Mouse (Mus musculus) lung, postnatal 36 days (tissue): ENCODE measurements around the gene Amer3.
A peak's percentile ranks its signal among the peaks of the same experiment; 100 is the strongest.
"Not testable (repeated sequence)": the region's sequence is repeated elsewhere in the genome, so short reads cannot be mapped to it uniquely, and the experiment has no call there.

Experiments
- DNase-seq: peaks from one replicate; pipeline ENCODE4 v3.0.0; 2022; ENCODE audit warnings: mixed read lengths

Amer3 gene

DNA sequence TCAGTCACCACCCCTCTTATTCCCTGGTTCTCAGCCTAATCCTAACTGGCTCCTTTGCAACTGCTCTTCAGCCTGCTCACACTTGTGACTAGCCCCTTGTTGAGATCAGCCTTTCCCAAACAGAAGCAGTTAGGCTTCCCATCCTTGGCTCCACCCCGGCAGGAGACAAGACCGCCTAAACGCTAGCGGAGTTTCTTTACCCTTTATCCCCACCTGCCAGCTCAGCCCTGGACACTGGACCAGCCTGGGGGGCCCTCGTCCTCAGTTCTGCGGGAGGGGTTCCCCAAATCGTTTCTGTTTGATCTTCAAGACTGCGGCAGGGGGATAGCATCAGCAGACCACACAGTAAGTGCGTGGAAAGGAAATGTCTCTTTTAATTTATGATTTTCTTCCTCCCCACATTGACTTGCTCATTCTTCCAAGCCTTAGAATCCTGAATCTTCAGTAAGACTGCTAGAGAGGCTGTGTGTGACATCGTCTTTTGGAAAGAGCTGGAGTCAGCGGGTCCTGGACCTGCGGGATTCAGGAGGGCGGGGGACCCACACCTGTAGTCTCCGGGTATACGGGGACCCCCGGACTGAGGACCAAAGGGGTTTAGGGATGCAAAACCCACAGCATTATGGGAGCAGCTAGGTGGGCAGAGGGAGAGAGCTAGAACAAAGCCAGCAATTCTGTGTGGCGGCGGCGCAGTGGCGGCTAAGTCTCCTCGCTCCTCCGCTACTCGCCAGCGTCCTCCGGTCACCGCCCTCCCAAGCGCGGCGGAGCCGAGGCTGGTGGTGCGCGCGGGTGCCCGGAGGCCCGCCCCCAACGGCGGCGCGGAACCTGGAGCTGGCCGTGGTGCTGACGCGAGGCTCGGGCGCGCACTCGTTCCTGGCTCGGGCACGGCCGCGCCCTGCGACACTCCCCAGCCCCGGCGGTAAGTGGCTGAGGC lies at the start of gene Amer3:
Gene Amer3 (plus strand): TSS at position 807 of the 931 bp plus-strand sequence.
- DNase-seq, result peak; percentile 50

DNA sequence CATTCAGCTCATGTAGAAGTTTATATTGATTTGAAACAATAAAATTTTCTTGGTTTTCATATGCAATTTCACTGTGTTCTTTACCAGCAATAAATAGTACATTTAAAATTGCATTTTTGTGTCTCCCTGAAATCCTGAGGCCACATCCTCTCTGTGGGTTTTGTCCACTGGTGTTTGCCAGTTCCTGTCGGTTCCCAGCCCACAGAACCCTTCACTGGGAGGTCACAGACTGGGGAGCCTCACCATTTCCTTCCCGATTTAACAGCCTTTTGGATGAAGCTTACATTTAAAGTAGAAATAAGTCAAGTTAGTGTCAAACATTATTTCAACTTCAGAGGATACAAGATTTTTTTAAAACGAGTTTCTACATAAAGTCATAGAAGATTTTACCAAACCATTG lies 44.9 kb upstream of the Amer3 start:
- DNase-seq, result not testable (repeated sequence)

DNA sequence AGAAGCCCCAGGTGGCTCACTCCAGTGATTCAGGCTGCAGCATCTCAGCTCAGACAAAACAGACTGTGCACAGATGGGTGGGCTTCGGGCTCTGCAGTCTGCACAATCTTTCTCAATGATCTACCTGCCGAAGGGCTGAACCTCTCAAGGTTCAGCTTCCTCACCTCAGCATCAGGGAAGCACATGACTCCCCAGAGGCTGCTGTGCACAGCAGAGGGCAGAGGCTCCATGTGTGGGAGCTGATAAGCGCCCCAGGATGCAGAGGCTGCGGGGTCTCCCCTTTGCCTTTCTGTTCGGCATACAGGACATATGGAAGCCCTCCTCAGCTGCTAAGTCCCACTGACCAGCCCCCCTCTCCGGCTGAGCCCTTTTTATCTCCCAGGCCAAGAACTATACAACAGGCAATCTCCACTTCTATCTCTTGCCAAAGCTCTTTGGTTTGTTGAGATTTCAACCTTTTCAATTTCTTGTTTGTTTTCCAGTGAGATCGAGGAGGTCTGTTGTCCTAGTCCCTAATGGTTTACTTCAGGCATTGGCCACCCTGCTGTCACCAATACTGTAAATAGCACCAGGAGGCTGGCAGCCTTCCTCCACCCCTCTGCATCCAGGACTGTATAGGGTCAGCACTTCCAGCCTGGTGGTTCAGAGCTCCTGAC lies 44.3 kb upstream of the Amer3 start, which contains the start of gene Cfc1:
Gene Cfc1 (plus strand): TSS at position 606 of the 656 bp plus-strand sequence.
- DNase-seq, result not testable (repeated sequence)

DNA sequence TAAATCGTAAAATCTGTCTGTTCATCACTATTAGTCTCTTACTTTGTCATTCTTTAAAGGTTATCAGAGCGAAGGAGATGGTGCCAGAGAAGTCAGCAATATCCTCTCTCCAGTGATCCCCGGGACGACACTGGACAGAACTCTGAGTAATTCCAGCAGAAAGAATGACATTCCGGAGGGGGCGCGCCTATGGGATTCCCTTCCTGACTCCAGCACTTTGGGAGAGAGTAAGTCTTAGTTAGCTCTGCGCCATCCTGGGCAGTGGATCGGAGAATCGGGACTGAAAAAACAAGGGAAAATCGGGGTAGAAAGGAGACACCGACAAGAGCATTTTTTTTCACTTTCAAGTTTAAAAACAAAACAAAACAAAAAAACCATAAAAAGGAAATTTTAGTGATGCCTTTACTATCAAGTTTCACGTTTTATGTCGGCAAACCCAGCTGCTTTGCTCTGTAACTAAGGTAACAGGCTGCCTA lies 43.1 kb upstream of the Amer3 start:
- no peak for DNase-seq

DNA sequence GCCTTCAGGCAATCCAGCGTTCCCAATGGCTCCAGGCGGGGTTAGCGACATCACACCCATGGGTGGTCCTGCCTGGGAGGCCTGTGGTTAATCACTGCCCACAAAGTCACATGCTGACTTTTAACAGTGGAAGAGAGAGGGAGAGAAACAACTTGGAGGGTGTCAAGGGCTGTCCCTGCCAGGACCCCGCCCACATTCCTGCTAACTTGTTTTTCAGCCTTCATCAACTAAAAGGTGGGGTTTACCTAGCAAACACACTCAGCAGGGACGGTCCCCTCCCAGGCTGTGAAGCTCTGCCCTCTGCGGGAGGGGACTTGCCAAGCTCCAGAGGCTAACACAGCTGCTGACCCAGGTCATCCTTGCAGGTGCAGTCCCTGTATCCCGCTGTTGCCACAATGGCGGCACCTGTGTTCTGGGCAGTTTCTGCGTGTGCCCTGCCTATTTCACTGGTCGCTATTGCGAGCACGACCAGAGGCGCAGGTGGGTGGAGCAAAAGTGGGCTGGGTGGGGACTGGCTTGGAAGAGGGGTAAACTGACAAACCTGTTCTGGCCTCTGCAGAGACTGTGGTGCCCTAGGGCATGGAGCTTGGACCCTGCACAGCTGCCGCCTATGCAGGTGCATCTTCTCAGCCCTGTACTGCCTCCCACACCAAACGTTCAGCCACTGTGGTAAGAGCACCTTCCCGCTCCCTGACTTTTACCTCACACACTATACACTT lies 42.5 kb upstream of the Amer3 start:
- peak; percentile 69 for DNase-seq

DNA sequence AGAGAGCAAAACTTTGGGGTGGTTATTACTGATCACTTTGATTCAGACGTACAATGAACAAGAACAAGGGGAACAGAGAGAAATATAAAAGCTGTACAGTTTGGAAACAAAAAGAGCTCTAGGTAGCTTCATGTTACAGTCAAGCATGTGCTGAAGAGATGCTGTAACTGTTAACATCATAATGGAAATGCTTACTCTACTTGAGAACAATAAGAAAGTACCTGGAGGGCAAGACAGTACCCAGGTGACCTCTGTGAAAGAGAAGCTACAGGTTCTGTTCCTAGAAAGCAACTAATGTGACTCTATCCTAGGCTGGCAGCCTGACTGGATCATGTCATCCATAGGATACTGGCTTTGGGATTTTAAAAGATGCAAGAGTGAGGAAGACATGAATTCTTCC lies 32.4 kb upstream of the Amer3 start:
- no peak for DNase-seq

DNA sequence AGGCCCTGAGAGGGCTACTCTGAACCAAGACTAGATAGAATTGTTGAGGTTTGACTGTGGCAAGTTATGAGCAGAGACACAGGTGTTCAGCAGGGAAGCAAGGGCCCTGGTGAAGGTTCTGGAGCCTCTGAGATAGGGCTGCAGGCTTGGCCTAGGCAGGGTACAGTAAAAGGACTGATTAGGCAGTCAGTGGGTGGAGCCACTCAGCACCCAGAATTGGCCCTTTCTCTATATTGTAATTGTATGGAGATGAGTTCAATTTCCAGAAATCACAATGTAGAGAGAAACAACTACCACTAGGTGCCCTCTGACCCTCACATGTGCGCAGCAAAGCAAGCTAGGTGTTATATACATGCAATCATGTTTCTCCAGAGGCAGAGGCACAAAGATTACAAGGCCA lies 25.8 kb upstream of the Amer3 start:
- no peak for DNase-seq

DNA sequence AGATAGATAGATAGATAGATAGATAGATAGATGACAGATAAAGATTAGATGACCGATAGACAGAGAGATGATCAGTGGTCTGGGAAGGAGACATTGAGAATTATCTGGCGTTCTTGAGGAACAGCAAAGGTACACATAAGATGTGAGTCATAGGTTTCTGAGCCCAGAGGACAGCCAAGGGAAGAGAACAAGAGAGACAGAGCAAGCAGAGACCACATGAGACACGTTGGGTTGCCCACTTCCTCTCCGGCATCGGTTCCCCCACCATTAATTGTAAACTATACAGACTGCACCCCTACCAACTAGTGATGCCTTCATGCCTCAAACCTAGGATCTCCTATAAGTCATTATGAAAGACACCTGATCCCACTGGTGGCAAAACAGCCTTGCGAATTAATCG lies 25.2 kb upstream of the Amer3 start:
- no peak for DNase-seq

DNA sequence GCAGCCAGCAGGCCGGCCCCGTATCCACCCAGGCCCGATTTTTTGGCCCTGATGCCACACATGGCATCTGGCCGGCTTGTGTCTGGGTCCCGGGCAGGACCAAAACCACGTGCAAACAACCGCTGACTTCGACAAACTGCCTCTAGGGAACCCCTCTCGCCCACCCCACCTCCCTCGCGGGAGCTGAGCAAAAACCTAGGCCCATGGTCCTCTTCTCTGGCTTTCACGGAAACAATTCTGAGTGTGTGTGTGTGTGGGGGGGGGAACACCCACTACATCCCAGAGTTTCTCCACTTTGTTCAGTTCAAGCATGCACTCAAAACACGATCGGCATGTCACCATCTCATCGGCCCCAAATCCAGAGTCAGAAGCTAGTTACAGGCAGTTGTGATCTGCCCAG lies 18.6 kb upstream of the Amer3 start, which contains the start of gene Prss40:
Gene Prss40 (minus strand): TSS at position 101 of the 400 bp plus-strand sequence.
- no peak for DNase-seq

DNA sequence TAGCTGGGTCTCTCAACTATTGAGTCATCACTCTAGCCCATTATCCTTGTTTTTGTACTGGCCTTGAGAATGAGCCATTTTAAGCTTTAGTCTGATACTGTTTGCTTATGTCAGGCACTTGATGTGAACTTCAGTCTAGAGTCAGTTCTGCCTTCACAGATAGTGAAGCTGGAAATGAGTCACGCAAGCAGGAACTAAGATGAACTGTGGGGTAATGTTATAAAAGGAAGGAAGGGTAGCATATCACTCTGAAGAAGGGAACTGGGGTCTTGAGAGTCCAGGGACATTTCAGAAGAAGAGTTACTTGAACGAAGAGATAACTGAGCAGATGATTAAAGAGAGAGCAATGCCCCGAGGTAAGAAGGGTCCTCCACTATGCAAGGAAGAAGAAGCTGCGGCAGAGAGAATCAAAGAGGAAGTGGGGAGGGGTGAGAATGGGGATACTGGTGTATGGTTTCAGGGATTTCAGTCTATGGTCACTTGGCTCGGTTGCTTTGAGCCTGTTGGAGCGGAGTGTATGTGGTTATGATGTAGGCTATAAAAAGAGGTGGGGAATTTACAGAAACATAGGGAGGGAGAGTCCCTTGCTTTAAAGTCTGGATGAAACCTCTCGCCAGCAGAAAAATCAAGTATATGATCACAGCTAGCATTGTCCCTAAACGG lies 14.9 kb upstream of the Amer3 start:
- no peak for DNase-seq

DNA sequence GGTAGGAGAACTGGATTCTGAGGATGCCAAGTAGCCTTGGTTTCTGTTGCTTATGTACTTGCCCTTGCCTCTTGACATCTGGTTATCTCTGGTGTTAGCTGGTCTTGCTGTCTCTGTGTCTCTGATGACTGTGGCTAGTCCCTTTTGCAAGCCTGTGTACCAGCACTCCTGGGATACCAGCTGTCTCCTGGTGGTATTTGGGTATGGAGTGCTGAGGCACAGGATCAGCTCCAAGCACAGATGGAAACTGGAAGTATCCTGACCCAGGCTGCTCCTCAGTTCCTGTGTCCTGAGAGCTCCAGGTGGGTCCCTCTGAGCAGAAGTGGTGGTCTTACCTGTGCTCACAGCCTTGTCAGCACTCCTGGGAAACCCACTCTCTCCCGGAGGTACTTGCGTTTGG lies 11.3 kb upstream of the Amer3 start:
- no peak for DNase-seq

DNA sequence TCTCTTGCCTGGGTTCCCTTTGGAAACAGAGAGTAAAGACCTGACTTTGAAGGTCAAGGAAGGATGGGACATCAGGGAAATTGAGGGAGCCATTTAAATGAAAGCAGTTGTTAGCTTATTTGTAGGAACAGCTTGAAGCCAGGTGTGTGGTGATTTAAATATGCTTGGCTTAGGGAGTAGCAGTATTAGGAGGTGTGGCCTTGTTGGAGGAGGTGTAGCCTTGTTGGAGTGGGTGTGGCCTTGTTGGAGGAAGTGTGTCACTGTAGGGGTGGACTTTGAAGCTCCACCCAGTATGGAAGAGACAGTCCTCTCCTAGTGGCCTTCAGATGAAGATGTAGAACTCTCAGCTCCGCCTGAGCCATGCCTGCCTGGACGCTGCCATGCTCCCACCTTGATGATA lies 9.6 kb upstream of the Amer3 start:
- DNase-seq, result no peak

DNA sequence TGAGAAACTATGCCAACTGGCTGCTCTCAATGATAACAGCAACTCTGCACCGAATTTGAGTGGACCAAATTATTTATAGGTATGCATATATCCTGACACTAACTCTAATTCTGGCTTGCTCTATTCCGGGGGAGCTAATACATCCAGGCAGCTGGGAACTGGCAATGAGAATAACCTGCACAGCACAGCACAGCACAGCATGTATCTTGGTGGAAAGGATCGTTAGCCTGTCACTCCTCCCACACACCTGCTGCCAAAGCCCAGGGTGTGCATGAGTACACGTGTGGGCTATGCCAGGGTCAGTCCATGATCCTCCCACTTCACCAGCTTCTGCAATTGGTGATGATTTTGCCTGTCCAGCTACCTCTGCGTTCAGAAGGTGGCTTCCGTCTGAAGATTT lies 8.0 kb upstream of the Amer3 start:
- no peak for DNase-seq

DNA sequence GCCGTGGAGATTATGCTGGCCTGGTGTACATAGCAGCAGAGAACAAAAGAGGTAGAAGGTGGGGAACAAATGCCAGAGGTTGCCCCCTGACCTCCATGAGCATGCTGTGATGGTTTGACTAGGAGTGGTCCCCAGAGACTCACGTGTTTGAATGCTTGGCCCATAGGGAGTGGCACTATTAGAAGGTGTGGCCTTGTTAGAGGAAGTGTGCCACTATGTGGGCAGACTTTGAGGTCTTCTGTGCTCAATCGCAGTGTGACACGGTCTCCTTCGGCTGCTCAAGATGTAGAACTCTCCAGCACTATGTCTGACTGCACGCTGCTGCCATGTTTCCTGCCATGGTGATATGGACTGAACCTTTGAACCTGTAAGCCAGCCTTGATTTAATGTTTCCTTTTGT lies 6.2 kb upstream of the Amer3 start:
- no peak for DNase-seq

DNA sequence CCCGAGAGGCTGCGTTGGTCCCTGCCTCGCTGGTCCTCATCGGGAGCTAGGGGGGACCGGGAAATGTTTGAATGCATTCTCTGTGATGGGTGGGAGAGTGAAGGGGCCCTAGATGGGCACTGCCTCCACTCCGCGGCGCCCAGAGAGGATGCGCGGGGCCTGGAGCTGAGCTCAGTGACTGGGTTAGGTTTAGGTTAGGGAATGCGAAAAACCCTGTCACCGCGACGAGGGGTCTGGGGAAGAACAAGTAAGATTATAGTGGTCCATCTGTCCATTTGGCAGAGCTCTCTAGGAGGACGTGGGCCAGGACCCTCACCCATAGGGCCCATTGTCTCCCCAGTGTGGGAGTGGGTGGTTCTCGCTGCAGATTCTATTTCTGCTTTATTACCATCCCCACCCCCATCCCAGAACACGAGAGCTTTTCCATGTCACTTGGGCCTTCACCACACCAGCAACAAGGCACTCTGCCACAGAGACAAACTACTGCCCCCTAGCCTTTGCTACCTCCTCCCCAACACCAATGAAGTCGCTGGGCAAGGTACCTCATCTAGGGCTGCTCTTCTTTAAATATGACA lies 412 bp downstream of the Amer3 start:
- no peak for DNase-seq

DNA sequence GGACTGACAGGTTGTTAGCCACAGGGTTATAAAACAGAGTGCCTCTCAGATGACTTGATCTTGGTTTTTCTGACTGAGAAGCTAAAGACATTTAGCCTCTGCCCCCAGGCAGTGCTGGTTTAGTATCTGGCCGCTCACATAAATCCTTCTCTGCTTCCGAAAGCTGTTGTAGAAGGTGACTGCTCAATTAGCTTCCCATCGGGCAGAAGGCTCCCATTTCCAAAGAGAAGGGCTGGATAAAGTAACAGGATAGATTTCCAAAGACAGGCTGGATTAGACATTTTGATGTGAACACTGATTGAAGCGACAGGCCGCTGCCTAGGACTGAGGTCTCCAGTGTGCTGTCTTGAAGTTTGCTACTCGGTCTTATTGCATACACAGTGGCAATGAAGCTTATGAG lies 2.8 kb downstream of the Amer3 start:
- DNase-seq, result no peak

DNA sequence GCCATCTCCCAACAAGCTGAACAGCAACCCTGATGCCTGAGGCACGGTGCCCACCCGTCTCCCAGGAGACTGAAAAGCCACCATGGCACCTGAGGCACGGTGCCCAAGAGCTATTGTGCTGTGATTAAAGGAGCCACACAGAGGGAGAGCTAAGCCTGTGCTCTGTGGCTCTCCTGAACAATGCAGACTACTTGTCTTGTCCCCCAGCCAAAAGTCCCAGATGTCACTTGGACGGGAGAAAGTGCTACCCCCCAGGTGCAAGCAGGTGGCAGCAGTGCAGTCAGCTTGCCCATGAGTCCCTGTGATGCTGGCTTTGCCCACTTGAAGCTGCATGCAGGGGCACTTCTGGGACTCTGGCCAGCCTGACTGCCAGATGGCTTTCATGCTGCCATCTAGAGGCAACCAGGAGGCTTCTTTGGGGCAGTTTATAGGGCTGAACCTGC lies 4.4 kb downstream of the Amer3 start:
- DNase-seq, result no peak

DNA sequence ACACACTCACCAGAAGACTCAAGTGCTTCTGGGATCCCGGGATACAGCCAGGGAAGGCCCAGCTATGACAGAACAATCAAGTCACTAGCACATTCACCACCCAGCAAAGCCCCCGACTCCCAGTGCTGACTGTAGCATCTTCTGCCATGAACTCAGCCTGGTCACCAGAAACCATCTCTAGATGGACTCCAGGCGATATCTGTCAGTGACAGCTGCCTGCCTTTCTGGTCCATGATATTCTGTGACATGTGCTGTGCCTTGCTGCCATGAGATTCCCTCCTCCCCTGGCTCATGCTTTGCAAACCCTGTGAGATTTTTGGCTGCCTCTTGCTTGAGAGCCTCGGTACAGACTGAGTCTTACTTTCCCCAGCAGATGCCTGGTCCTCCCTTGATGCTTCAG lies 5.3 kb downstream of the Amer3 start:
- DNase-seq, result no peak

DNA sequence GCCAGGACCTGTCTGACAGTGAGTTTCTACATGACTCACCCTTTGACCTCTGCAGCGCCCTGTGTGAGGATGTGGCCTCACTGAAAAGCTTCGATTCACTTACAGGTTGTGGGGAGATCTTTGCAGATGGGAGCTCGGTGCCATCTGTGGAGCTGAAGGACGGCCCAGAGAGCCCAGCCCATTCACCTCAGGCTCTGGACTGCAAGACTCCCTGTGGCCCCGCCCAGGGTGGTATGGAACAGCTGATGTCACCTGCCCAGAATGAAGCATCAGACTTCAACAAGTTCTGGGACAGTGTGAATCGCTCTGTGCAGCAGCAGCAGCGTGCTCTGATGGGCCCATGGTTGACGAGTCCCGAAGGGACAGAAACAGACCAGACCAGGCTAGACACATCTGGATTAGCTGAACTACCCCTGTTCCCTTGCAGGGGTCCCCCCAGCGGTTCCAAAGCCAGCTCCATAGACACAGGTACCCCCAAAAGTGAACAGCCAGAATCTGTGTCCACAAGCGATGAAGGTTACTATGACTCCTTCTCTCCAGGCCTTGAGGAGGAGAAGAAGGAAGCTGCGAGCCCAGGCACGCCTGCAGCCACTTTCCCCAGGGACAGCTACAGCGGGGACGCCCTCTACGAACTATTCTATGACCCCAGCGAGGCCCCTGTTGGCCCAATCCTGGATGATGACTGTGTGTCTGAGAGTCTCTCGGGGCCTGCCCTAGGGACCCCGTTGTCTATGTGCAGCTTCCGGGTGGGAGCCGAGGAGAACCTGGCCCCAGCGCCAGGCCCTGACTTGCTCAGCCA lies 8.0 kb downstream of the Amer3 start:
- no peak for DNase-seq

DNA sequence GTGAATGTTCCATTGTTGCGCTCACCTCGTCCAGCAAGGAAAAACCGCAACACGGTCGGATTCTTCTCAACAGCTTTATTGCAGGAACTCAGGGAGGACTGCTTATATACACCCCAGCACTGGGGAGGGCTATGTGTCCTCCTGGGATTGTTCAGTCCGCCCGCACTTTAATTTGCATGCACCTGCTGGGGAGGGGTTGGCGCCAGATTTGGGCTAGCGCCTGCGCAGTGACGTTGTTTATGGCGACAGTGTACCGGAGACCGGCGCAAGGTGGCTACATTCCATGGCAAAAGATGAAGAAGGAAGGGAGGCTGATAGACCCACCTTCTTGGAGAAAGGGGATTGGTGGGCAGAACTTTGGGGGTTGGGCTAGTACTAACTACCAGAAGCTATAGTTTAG lies 20.5 kb downstream of the Amer3 start:
- DNase-seq, result no peak

DNA sequence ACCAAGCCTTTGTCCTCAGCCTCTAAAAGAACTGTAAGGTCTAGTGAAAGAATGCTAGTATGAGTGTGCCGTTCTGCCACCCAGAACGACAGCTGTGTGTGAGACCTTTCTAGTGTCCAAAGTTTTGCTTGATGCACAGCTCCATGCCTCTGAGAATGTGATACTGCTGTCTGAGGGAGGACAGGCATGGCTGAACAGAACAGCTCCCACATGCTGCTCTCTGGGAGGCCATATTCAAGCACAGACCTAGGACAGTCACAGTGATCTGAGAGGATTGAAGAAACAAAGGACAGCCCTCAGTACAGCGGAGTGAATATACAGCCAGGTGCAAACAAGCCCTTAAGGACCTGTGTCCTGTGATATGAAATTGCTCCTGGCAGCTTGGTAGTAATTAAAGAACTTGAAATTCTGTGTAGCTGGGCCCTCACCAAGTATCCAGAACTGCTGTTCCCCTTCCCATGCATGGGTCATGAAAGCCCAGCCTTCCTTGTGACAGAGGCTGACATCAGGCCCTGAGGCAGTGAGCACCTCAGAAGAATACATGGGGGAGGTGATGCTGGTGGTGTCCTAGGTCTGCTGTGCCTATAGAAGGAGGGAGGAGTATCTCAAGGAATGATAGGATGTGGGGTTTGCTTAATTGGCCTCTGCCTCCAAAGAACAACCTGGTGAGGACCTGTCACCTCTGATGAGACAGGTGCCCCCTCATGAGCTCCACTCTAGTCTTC lies 22.0 kb downstream of the Amer3 start:
- DNase-seq, result no peak
